Mouse (Mus musculus) cerebellum, adult 9-10 months (tissue): ENCODE data around the gene Anxa1.

Experiments used
- DNase-seq: peaks from one replicate; pipeline ENCODE4 v3.0.0; 2022

Anxa1 gene

GRCm38 (mm10) chr19:20370175-20370574 lies 20.6 kb downstream of the Anxa1 start:
- no peak for DNase-seq

DNA sequence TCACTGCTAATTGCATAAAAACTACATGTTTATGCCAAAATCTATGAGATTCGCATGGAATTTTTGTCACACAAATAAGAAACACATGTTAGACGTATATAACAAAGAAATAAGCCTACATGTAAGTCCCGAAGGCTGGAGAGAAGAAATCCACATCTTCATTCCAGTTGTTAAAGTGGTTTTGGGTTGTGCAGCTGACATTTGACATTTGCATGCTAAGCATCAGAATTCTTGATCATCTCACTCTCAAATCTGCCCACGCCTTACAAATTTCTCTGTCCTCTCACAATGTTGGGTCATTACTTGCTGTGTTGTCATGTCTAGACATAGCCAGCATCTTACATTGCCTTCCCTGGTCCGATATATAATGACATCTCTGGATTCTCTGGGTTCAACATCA lies 24.2 kb downstream of the Anxa1 start:
- DNase-seq: no peak

- no peak for DNase-seq
These were observed 24.7 kb downstream of the Anxa1 start for GRCm38 (mm10) chr19:20366010-20366409.

DNA sequence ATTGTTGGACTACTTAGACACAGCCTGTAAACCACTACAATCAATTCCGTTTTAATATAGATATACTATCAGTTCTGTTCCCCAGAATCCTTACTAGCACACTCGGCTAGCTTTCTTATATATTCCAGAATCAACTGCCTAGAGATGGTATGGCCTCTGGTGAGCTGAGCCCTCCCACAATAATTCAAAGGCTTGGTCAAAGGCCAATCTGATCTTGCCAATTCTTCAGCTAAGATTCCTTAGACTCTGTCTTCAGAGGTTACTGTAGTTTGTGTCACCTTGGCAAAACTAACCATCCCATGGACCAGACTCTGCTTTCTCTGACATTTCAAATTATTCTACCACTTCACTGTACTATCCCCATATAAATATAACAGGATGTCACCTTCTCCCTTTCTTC lies 25.4 kb downstream of the Anxa1 start:
- DNase-seq: no peak

GRCm38 (mm10) chr19:20364931-20365330 lies 25.8 kb downstream of the Anxa1 start:
- no peak for DNase-seq

- DNase-seq: no peak
These were observed 27.5 kb downstream of the Anxa1 start for GRCm38 (mm10) chr19:20363221-20363620.

- DNase-seq: peak; percentile 14
These were observed 28.7 kb downstream of the Anxa1 start for GRCm38 (mm10) chr19:20361917-20362577.

- DNase-seq: no peak
These were observed 32.1 kb downstream of the Anxa1 start for GRCm38 (mm10) chr19:20358679-20359078.

GRCm38 (mm10) chr19:20345317-20345917 lies 45.3 kb downstream of the Anxa1 start:
- peak; percentile 69 for DNase-seq

DNA sequence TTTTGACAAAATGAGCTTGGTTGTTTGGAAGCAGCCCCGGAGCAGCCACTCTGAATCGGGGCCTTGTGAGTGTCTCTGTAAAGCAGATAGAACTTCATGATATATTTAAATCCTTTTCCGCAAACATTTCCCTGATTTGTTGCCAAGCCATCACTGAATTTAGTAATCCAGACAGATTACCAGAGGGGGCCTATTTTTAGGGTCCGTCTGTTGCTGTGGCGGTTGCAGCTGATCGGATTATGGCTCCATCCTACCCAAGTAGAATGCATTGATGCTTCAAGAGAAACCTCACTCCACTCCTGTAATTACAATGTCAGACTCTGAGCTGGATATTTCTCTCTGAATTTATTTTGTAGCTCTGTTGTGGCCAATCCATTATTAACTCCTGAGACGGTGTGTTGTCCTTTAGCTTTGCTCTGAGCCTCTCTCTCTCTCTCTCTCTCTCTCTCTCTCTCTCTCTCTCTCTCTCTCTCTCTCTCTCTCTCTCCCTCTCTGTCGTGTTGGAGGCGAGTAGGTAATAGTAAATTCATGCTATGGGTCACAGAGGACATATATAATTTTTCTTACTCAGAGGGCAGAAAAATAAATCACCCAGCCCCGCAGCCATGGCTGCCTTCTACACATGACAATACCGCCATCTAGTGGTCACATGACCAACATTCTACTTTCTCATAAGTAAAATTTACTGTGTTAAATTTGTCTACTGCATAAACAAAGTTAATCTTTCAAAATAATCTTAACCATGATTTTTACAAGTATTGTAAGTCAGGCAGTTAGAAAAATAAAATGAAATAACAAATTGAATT lies 46.0 kb downstream of the Anxa1 start:
- peak; percentile 66 for DNase-seq

- DNase-seq: no peak
These were observed 46.7 kb downstream of the Anxa1 start for GRCm38 (mm10) chr19:20344052-20344451.
